Mouse (Mus musculus) hindbrain, embryonic 10.5 days (tissue): ENCODE measurements around the gene Hdac7. TPM values are rescaled to one million over a fixed set of nuclear protein-coding genes. Genes with fewer than 3 reads are reported as not detected.

ENCODE experiments used
- DNase-seq: peaks from one replicate; pipeline ENCODE4 v3.0.0-alpha.2; 2017; ENCODE audit warnings: low spot score
- H3K27ac ChIP-seq: fragments of 300-500 bp; sonication (generic); 2 replicates; pipeline ENCODE4 v1.5.1; 2016; ENCODE audit warnings: mild to moderate bottlenecking, moderate library complexity
- H3K27me3 ChIP-seq: fragments of 300-500 bp; sonication (generic); 2 replicates; pipeline ENCODE4 v1.6.1; 2016; ENCODE audit warnings: mild to moderate bottlenecking; ENCODE audit not compliant: poor library complexity, insufficient read depth, severe bottlenecking
- H3K36me3 ChIP-seq: fragments of 300-500 bp; sonication (generic); 2 replicates; pipeline ENCODE4 v1.6.1; 2016; ENCODE audit warnings: mild to moderate bottlenecking, moderate library complexity
- H3K4me1 ChIP-seq: fragments of 300-500 bp; sonication (generic); replicated peaks from 2 replicates; pipeline ENCODE4 v1.6.1; 2016; ENCODE audit warnings: mild to moderate bottlenecking
- H3K4me3 ChIP-seq: fragments of 300-500 bp; sonication (generic); 2 replicates; pipeline ENCODE4 v1.5.1; 2016; ENCODE audit warnings: mild to moderate bottlenecking, moderate library complexity
- H3K9me3 ChIP-seq: fragments of 300-500 bp; sonication (generic); 2 replicates; pipeline ENCODE4 v1.6.1; 2016; ENCODE audit warnings: mild to moderate bottlenecking, moderate library complexity
- WGBS: fragments of 180-500 bp; shearing (Covaris S2); methylation state at CpG from one replicate; pipeline ENCODE4 v1.1.7; 2016; 5-methylcytosine and 5-hydroxymethylcytosine counted together
- polyA plus RNA-seq: library from polyadenylated mRNA; unstranded; fragments of >200 nt; fragmentation: Nextera tagmentation; extraction: Ambion mirVana; gene quantifications from 2 replicates; pipeline ENCODE4 v1.2.1, GENCODE M21; 2016

The Hdac7 gene
- polyA plus RNA-seq, 1 experiment from 2014 or later, result 32.7 TPM

DNA sequence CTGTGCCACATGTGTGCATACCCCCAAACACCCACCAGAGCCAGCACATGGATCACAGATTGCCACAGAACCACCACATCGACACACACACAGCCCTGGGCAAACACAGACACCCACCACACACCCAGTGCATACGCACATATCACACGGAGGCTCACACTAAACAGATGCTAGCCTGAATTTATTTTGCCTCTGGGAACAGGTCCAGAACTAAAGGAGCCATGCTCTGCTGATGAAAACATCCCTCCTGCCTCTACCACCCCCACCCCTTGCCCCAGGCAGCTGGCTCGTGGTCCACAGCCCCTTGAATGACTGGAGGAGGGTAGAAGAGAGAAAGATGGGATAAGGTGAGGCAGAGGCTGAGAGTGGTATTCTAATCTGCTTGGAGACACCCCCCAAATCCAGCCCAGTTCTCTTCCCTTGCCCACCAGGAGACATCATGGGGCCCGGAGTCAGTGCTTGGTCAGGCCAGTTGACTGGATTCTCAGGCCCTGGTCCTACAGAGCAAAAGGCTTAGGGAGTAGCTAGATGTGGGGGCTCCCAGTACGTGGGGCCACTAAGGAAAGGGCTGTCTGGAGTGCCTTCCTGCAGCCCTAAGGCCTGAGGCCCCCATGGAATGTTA, 16.0 kb downstream of the Hdac7 start:
- Histone ChIP-seq H3K27me3 (peaks cover 24% of the 10 kb centered on the region), H3K36me3 (peaks cover 13% of the 10 kb centered on the region), H3K9me3 (no peaks in the 10 kb centered on the region), H3K27ac (peak overlapping the region; percentile 54), H3K4me1 (peaks cover 96% of the 10 kb centered on the region), H3K4me3 (peak overlapping the region; percentile 91)
- WGBS, result 73% methylated on average over 6 of the region's 6 CpGs
- DNase-seq, result no peak

DNA sequence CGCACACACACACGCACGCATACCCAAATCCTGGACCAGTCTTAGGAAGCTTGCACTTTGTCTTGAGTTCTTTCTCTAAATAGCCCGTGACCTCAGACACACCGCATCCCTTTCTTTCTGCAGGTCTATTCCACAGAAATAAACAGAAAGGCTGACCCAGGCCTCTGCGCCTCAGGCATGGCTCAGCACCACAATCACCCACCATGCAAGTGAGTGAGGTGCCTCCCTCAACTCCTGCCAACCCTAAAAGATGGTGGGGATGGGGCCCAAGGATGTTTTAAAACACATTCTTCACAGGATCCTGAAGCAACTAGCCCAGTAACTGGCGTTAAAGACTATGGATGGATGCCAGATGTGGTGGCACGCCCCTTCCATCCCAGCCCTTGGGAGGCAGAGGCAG, 16.9 kb downstream of the Hdac7 start:
- peaks cover 96% of the 10 kb centered on the region for H3K4me1 ChIP-seq
- no peak overlapping the region for H3K27ac ChIP-seq
- H3K9me3 ChIP-seq, result no peaks in the 10 kb centered on the region
- DNase-seq, result no peak
- WGBS, result 91% methylated on average over 8 of the region's 8 CpGs
- H3K27me3 ChIP-seq, result peaks cover 22% of the 10 kb centered on the region
- peaks cover 13% of the 10 kb centered on the region for H3K36me3 ChIP-seq
- no peak overlapping the region for H3K4me3 ChIP-seq

DNA sequence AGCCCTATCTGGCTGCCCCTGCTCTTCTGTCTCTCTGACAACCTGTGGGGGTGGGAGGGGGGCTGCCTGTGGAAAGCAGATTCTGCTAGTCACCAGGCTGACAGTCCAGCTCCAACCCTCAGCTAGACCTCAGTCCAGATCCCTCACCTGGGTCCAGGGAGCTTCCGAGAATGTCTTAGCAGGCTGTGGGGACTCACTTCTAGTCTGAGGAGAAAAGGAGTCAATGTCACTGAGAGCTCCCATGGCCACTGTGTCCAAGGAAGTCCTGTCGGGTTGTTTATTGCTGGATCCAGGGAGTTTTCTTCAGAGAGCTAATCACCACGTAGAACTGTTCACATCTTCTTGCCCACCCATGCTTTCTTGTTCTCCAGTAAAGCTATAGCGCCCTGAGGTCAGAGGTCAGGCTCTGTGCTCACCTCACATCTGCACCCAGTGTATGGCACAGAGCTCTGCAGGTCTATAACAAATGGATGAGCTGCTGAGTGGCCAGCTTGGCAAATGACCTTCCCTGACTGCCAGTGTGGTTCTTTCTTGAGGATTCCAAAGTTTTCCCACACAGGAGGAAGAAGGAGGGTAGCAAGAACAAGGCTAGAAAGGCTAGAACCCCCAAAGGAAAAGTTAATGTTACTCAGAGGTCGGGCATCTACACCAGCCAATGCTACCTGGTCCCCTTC, 17.6 kb downstream of the Hdac7 start:
- peaks cover 22% of the 10 kb centered on the region for H3K27me3 ChIP-seq
- no peaks in the 10 kb centered on the region for H3K9me3 ChIP-seq
- no peak for DNase-seq
- WGBS, result 61% methylated on average over 5 of the region's 5 CpGs
- no peak overlapping the region; the same call in 1 of the 2 replicates for H3K27ac ChIP-seq
- no peak overlapping the region for H3K4me3 ChIP-seq
- peaks cover 96% of the 10 kb centered on the region for H3K4me1 ChIP-seq
- H3K36me3 ChIP-seq, result peaks cover 13% of the 10 kb centered on the region

DNA sequence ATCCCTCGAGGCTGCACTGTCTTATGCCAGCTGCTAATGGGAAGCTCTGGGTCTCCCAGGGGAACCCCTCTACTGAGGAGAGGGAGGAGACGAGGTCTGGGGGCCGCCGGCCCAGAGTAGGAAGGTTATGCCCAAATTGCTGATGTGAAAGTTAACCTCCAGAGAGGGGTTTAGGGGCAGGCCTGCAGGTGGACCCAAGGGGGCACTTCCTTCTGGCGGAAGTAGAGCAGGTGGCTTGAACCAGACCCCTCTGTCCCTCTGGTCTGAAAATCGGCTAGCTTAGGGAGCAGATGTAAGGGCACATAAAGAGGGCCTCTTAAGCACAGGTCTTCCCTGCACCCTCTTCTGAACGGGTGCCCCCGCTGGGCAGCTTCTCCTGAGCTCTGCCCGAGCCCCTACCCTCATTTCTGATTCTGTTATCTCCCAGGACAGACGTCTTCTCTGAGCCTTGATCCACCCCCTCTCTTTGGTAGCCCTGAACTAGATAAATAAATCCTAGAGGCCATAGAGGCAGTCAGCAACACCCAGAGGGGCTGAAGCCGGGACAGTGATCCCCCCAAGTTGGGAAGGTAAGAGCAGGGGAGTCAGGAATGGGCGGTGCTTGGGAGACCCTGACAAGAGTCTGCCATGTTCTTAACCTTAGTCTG, 18.2 kb downstream of the Hdac7 start:
- peak overlapping the region; percentile 75 for H3K27ac ChIP-seq

DNA sequence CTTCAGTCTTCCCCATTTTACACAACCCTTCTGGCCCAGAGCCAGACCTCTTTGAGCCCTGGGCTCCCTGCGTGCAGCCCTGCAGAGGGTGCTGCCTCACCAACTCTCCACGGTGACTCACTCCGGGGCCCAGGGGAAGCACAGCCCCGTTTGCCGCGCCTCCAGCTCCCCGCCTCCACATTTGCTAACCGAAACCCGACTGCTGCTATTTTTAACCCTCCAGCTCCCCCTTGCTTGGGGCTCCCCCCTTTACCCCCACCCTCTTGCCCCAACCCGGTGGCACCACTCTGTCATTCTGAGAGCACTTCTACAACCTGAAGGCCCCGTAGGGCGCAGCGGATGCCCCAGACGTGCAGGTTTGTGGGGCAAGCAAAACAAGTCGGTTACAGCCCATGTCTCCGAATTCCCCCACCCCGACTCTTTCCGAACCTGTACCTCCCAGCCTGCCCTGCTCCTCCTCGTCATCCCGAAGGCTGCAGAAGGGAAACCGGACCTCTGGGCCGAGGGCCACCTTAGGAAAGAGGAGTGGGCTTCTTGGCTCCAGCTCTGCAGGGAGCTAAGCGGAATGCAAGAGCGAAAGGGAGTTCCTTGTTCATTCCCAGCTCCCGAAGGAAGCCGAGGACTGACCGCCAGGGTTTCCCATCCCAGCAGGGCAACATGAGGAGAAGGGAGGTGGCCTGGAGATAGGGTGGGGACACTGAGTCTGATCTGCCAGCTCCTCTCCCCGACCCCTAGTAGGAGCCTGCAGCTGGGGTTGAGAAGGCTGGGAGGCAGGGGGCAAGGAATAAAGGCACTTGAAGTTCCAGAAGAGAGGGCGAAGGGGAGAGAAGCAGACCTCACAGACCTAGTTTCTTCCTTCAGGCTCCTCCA, 19.0 kb downstream of the Hdac7 start:
- Histone ChIP-seq H3K9me3 (no peaks in the 10 kb centered on the region), H3K27me3 (peaks cover 22% of the 10 kb centered on the region), H3K36me3 (peaks cover 20% of the 10 kb centered on the region), H3K27ac (peak overlapping the region; percentile 75), H3K4me3 (peak overlapping the region; percentile 41), H3K4me1 (peaks cover 95% of the 10 kb centered on the region)
- DNase-seq, result no peak
- WGBS, result 6% methylated on average over 29 of the region's 29 CpGs

More for the DNA sequence above, 18.2 kb downstream of the Hdac7 start:
- Histone ChIP-seq H3K9me3 (no peaks in the 10 kb centered on the region), H3K4me1 (peaks cover 96% of the 10 kb centered on the region), H3K4me3 (peak overlapping the region; percentile 41; the same call in 1 of the 2 replicates), H3K27me3 (peaks cover 22% of the 10 kb centered on the region), H3K36me3 (peaks cover 13% of the 10 kb centered on the region)
- no peak for DNase-seq
- WGBS, result 44% methylated on average over 12 of the region's 12 CpGs

DNA sequence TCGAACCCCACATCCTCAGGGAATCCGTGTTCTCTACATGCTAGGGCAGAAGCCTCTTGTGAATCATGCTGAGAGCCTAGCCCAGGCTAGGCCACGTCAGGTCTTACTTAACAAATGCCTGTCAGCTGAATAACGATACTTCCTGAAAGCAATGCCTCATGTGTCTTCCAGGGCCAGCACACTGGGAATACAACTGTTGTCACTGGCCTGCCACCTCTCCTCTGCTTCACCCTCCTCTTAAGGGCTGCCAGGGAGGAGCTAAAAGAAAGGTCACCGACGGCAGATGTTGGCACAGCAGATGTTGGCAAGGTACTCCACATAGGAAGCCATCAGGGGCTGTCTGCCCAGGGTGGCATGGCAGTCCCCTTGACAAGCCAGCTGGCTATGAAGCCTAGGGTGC, 20.3 kb downstream of the Hdac7 start:
- no peak for DNase-seq
- Histone ChIP-seq H3K4me3 (no peak overlapping the region), H3K9me3 (no peaks in the 10 kb centered on the region), H3K27me3 (peaks cover 22% of the 10 kb centered on the region), H3K27ac (peak overlapping the region; percentile 1; the same call in 1 of the 2 replicates), H3K36me3 (peaks cover 26% of the 10 kb centered on the region), H3K4me1 (peaks cover 89% of the 10 kb centered on the region)
- WGBS, result 87% methylated on average over 6 of the region's 6 CpGs

DNA sequence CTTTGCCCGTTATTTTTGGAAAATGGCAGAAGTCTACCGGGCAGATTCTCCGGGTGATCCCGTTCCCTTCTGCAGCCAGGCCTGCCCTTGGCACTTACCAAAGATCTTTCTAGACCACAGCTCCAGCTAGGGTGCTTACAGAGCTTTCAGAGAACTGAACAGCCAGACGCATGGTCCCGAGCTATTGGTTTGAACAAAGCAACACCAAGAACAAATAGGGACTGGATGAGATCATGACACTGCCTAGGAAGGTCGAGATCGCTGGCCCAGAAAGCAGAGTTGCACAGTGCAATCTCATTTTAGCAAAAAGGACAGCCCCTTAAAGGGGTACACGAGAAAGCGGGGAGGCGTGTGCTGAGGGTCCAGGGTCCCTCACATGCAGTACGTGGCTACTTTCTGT, 20.8 kb downstream of the Hdac7 start:
- H3K27ac ChIP-seq, result peak overlapping the region; percentile 1; the same call in 1 of the 2 replicates
- peaks cover 83% of the 10 kb centered on the region for H3K4me1 ChIP-seq
- H3K36me3 ChIP-seq, result peaks cover 26% of the 10 kb centered on the region
- no peak overlapping the region for H3K4me3 ChIP-seq
- peaks cover 22% of the 10 kb centered on the region for H3K27me3 ChIP-seq
- no peaks in the 10 kb centered on the region for H3K9me3 ChIP-seq
- WGBS, result 79% methylated on average over 12 of the region's 12 CpGs
- no peak for DNase-seq

DNA sequence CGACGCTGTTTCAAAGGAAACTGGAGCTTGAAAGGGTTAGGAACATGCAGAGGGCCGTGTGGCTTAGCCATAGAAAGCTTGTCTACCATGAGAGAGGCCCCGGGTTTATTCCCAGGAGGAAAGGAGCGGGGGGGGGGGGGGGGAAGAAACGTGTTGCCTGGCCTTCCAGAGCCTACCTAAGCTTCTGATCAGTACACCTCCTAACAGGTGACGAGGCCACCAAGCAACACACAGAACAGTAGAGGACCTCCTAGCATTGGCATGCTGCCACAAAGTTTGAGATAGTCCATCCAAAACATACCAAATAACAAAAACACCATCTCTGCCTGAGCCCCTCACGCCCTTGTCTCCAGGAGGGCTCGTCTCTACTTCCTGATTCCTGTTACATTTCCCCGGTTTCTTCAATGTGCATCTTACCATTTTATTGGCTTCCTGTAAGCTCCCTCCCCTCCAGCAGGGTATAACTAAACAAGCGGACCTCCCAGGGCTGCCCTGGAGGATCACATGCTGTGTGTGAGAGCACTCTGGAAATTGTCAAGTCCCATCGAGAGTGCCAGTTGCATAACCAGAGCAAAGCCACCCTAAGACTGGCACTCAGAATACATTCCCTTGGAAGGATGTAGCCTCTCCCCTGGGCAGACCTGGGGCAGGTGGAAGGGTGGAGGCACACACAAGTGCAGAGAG, 21.6 kb downstream of the Hdac7 start:
- WGBS, result 59% methylated on average over 12 of the region's 12 CpGs
- Histone ChIP-seq H3K36me3 (peaks cover 26% of the 10 kb centered on the region), H3K27ac (peak overlapping the region; percentile 59), H3K9me3 (no peaks in the 10 kb centered on the region), H3K27me3 (peaks cover 22% of the 10 kb centered on the region), H3K4me1 (peaks cover 83% of the 10 kb centered on the region), H3K4me3 (no peak overlapping the region)
- no peak for DNase-seq

DNA sequence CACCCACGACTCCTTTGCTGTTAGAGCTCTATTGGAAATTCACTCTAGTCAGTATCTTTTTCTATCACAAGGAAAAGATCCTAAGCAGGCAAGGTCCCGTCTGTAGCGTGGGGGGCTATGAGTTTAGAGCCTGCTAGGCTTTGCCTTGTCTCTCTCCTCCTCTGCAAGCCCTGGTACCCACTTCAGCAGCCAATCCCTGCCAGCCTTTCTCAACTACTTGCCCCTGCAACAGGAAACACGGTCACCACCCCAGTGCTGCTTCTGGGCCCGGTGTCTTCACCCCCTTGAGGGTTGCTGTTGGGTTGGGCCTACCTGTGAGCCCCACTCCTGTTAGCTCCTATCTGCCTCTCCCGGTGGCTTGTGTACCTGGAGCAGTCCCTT, 22.3 kb downstream of the Hdac7 start:
- H3K4me1 ChIP-seq, result peaks cover 77% of the 10 kb centered on the region
- H3K27ac ChIP-seq, result peak overlapping the region; percentile 66

DNA sequence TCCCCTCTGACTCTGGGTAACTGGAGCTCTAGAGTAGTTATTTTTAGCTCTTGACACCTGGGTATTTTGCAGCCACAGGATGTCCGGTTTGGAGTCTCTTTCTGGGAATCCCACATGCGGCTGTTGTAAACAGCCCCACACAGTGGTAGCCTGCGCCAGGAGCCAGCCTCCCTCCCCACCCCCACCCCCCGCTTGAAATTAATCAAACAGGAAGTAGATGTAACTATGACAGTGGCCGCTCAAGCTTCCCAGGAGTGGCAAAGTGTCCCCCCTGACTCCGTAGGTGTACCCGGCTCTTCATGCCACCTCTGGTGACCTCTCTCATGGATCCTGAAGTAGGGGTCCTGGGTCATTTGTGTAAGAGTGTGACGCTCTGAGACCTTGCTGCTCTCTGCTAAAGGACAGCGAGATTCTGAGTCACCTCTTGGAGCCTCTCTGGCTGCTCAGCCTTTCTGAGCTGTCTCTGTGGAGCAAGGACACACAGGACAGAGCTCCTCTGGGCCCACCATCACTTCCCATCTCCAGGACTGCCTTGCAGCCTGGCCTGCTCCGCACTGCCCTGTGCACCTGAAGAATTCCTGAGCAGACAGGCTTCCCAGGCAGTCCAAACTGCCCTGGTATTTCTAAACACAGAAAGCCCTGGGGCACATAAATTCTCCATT, 22.9 kb downstream of the Hdac7 start:
- Histone ChIP-seq H3K4me3 (no peak overlapping the region), H3K27me3 (peaks cover 16% of the 10 kb centered on the region), H3K36me3 (peaks cover 30% of the 10 kb centered on the region), H3K27ac (peak overlapping the region; percentile 66; the same call in 1 of the 2 replicates), H3K9me3 (no peaks in the 10 kb centered on the region), H3K4me1 (peaks cover 72% of the 10 kb centered on the region)
- no peak for DNase-seq
- 54% methylated on average over 10 of the region's 10 CpGs for WGBS

More for the DNA sequence above, 22.3 kb downstream of the Hdac7 start:
- H3K27me3 ChIP-seq, result peaks cover 21% of the 10 kb centered on the region
- no peaks in the 10 kb centered on the region for H3K9me3 ChIP-seq
- 78% methylated on average over 6 of the region's 6 CpGs for WGBS
- H3K4me3 ChIP-seq, result no peak overlapping the region
- H3K36me3 ChIP-seq, result peaks cover 28% of the 10 kb centered on the region
- DNase-seq, result no peak

DNA sequence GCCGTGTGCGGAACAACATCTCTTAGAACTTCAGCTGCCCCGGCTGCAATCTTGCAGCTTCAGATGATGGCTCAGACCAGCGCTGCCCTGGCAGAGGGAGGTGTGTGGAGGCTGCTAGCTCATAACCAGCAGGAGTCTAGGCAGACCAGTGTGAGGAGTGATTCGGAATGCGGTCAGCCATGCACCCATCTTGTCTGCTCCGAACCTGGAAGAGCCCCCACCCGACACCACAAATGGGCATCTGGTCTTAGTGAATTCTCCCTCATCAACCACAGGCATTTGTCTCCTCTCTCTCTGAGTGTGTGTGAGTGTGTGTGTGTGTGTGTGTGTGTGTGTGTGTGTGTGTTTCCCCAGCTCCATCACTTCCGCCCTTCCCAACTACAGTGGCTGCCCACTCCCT, 24.4 kb downstream of the Hdac7 start:
- Histone ChIP-seq H3K27ac (peak overlapping the region; percentile 45; the same call in 1 of the 2 replicates), H3K36me3 (peaks cover 40% of the 10 kb centered on the region), H3K9me3 (no peaks in the 10 kb centered on the region), H3K4me3 (no peak overlapping the region), H3K4me1 (peaks cover 62% of the 10 kb centered on the region), H3K27me3 (peaks cover 2% of the 10 kb centered on the region; the same call in 1 of the 2 replicates)
- no peak for DNase-seq
- 83% methylated on average over 9 of the region's 9 CpGs for WGBS
